Mouse (Mus musculus) liver, adult (tissue): Measurements from ENCODE around the gene Rreb1.

Source experiments
- GATA4 ChIP-seq: IDR thresholded peaks from 2 replicates; pipeline ENCODE4 v1.6.1; 2014; ENCODE audit warnings: mild to moderate bottlenecking, low read length; ENCODE audit not compliant: insufficient replicate concordance

The Rreb1 gene

DNA sequence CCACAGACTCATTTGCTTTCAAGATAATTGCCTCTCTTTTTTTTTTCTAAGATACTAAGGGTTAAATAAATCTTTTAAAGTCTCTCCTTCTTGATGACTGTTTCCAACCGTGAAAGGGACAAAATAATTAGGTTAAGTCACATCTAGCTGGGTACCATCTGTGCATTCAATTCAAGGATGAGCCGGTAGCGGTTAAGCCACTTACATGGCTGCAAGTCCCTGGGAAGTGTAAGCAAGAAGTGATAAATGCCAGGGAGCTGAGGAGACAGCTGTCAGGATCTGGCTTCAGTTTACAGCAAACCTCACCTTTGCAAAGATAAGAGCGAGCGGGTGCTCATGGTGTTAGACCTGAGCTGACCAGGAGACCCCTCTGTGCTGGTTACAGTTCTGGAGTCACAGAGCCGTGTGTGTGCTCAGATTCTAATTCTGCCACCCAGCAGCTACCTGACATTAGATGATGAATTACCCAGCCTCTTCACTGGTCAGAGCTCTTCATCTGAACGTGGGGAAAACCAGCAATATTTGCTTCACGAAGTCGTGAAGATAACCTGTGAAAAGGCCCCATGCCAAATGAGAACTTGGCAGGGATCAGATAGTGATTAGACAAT, 14.3 kb upstream of the Rreb1 start:
- no peak for TF ChIP-seq GATA4

- no peak for TF ChIP-seq GATA4
Observed at GRCm38 (mm10) chr13:37769777-37770176, 8.4 kb upstream of the Rreb1 start.

GRCm38 (mm10) chr13:37773476-37773875, 4.7 kb upstream of the Rreb1 start:
- TF ChIP-seq GATA4, result no peak

- TF ChIP-seq GATA4, result no peak
Observed at GRCm38 (mm10) chr13:37776675-37777074, 1.5 kb upstream of the Rreb1 start.

GRCm38 (mm10) chr13:37777351-37778146, 651 bp upstream of the Rreb1 start:
- no peak for TF ChIP-seq GATA4

GRCm38 (mm10) chr13:37778594-37779231, 513 bp downstream of the Rreb1 start:
- TF ChIP-seq GATA4, result no peak

- no peak for TF ChIP-seq GATA4
Observed at GRCm38 (mm10) chr13:37779251-37779667, 1.1 kb downstream of the Rreb1 start.

DNA sequence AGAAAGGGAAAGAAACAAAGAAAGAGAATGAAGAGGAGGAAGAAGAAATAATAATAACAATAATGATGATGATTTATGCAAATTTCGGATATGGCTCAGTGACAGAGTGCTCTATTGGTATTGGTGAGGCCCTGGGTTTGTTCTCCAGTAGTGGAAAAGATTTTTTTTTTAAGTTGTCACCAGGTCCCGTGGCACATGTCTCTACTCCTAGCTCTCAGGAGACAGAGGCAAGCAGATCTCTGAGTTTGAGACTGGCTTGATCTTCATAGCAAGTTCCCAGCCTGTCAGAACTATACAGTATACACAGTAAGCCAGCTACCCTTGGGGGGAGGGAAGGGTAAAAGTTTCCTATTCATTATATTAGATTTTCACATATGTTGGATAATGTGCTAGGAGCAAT, 3.4 kb downstream of the Rreb1 start:
- TF ChIP-seq GATA4, result no peak

GRCm38 (mm10) chr13:37782144-37782543, 3.9 kb downstream of the Rreb1 start:
- no peak for TF ChIP-seq GATA4

DNA sequence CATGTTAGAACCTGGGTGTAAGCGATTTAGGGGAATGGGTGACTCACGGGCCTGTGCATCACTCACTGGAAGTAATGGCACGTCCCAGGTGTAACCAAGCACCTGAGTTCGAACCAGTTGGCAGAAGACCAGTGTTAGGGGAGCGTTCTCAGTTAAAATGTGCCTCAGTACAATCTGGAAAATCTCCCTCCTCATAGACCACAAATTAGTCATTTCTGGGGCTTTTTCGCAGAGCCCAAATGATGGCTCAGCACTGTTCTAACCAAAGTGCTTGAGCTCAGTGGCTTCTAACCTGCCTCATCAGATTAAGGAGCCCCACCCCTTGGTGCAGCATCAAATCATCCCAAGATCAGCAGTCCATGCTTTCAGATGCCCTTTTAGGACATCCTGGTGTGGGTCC, 5.5 kb downstream of the Rreb1 start:
- no peak for TF ChIP-seq GATA4

- TF ChIP-seq GATA4, result no peak
Observed at GRCm38 (mm10) chr13:37784226-37784625, 6.0 kb downstream of the Rreb1 start.

- TF ChIP-seq GATA4, result no peak
Observed at GRCm38 (mm10) chr13:37792739-37793336, 14.6 kb downstream of the Rreb1 start.

DNA sequence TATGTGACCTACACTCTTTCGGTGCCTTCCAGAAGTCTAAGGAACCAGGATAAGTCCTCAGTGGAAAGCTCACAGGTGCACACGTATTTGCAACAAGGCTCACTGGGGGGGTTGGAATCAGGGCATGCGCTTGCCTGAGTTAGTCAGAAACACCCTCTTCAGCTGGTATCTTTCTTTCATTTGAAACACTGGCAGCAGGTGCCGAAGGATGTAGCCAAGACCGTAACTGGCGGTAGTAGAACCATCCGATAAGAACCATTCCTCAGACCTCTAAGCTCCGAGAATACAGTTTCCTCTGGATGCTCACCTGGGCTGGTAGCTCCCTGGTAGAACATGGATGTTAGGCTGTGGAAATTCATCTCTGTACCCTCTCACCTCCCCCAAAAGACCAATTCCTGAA, 20.6 kb downstream of the Rreb1 start:
- no peak for TF ChIP-seq GATA4

DNA sequence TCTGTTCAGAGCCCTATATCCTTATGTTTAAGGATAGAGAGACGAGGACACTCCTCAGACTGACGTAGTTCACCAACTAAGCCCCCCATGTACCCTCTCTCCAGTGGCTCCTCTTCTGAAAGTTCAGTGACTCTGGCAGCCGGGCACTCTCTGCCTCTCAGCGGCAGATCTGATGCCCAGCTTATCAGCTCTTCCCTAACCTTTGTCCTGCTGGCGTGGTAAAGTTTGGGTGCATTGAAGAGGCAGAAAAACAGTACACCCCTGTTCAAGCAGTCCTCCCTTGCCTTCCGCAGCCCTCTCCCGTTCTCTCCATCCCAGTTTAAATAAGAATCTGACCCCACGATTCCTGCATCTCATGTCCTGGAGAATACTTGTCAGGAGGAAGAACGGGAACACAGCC, 21.2 kb downstream of the Rreb1 start:
- TF ChIP-seq GATA4, result peak; percentile 86

DNA sequence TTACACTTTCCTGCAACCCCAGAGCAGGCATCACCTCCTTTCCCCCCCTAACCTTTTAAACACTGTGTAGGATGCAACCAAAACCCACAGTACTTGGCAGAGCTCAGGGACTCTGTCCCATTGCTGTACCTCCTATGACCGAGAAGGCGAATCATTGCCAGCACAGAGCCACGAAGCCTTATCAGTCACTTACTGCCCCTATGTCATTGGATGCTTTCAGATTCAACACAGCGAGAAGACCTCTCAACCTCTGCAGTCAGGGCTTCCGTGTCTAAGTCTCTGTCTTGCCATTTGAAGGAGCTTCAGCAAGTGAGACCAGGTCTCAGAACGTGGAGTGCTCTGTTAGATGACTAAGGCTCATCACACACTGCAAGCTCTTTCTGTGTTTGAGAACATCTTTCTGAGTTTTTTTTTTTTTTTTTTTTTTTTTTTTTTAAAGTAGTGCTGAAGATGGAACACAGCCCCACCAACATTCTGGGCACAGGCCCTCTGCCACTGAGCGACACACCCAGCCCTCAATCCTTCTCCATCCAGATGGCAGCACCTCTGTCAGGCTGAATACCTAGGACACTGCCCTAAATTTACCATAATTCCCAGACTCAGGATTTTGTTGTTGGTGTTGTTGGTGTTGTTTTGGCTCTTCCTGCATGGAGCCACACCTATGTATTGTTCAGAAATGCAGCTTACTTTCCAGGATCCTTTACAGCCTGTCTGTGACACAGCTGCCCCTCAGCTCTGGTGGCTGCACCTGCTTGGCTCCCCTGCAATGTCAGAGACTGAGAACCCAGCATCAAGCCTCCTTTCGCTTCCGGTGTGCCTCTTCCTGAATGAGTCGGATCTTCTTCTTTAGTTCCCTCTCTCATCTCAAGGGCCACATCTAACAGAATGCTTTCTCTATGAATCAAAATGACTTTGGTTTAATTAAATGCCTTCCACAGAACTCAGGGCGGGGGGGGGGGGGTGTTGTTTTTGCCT, 23.2 kb downstream of the Rreb1 start:
- TF ChIP-seq GATA4, result no peak
